Mouse (Mus musculus) B cell, adult 2 months (primary cell): ENCODE results near the gene 4933407L21Rik.

ENCODE experiments used
- DNase-seq, 2 experiments: peaks; one replicate each; pipeline ENCODE4 v3.0.0; 2022

Gene 4933407L21Rik

GRCm38 (mm10) chr1:85916830-85917450, 11.3 kb upstream of the 4933407L21Rik start:
- no peak for DNase-seq

DNA sequence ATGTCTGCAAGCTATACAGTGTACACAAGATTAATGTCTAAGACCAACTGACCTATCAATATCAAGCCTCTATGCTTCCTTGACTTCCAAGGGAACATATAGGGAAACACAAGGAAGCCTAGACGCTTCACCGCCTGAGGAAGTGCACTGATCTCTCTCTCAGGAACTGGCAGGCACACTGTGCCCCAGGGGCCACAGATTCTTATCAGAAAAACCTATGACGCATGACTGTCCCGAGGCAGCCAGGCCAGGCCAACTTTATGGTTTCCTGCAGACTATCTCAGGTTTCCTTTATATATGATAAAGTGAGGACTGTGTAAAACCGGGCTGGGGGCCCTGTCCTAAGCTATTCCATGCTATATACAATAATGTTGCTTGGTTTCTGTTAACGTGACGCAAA, 8.7 kb upstream of the 4933407L21Rik start:
- no peak for DNase-seq

GRCm38 (mm10) chr1:85921725-85922124, 6.6 kb upstream of the 4933407L21Rik start:
- DNase-seq = no peak

DNA sequence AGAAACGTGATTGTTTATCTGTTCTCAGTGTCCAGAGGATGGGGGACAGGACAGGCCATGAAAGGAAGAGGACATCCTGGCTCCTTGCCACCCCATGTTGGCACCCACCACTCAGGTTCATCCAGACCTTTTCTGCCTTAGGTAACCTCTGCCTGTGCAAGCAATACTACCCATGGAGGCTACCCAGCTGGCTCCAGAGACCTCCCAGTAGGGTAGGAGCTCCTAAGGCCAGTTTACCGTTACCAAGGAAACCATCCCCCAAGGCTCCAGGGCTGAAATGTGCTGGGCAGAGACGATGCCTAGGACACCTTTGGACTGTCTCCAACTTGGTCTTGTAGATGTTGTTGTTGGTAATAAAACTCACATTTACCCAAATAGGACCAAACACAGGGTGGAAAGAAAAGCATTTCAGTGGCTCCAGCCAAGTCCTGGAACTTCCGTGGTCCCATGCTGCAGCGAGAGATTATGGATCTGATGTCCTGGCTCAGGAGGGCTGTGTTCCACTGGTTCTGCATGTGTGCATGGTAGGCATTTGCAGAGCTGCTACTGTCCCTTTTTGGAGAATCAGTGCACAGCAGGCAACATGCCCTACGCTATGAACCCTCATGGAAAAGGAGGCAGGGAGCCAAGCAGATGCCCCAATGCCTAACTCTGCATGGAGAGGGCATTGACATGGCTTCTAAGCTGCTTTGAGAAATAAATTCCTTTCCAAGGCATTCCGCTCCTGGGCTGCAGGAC, 6.0 kb upstream of the 4933407L21Rik start:
- no peak for DNase-seq

GRCm38 (mm10) chr1:85922865-85923211, 5.4 kb upstream of the 4933407L21Rik start:
- DNase-seq = no peak

DNA sequence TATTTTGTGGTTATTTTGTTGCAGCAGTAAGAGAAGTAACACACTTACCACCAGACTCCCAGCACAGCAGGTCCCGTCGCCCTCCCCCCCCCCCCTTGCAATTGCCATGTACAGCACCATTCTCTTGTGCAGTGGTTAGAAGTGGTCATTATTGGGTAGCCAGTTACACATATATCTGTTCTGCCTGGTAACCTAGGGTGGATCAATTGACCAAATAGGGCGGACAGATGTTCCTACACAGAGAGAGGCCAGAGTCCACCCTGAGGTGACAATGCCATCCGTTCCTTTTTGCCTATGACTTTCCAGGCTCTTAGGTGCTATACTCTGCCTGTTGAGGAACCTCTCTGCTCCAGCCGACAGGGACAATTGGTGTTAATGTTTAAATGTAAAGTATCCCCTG, 3.1 kb upstream of the 4933407L21Rik start:
- DNase-seq = no peak

DNA sequence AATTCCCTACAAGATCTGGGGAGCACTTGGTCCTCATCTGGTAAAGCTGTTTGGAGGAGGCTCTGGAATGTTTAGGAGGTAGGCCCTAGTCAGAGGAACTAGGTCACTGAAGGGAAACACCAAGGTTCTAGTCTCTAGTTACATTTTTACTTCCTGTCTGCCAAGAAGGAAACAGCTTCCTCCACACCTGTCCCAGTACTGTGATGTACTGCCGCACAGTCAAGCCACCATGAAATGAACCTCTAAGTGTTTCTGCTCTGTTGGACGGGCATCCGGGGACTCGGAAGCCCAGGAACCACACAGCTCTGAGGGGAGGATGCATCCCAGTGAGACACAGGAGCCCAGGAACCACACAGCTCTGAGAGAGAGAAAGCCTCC, 394 bp downstream of the 4933407L21Rik start:
- no peak for DNase-seq

DNA sequence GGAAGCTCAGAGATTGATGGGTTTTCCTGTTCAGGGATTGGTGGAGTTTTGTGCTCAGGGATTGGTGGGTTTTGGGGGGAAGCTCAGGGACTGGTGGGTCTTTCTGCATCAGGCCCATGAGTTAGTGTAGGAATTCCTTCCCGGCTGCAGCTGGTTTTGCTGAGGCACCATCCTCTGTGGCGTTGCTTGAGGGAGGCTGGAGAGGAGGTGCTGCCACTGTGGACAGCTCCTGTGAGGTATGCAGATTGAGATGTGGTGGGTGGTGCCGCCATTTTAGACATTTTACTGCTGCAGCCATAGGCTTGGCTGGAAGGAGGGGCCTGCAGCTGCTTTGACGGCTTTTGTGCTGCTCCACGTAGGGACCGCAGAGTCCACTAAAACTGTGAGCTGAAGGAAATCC, 1.1 kb downstream of the 4933407L21Rik start:
- no peak for DNase-seq

- no peak for DNase-seq
Observed at GRCm38 (mm10) chr1:85931170-85931569, 2.9 kb downstream of the 4933407L21Rik start.

GRCm38 (mm10) chr1:85933226-85933625, 4.9 kb downstream of the 4933407L21Rik start:
- DNase-seq = peak; percentile 22 to 29

DNA sequence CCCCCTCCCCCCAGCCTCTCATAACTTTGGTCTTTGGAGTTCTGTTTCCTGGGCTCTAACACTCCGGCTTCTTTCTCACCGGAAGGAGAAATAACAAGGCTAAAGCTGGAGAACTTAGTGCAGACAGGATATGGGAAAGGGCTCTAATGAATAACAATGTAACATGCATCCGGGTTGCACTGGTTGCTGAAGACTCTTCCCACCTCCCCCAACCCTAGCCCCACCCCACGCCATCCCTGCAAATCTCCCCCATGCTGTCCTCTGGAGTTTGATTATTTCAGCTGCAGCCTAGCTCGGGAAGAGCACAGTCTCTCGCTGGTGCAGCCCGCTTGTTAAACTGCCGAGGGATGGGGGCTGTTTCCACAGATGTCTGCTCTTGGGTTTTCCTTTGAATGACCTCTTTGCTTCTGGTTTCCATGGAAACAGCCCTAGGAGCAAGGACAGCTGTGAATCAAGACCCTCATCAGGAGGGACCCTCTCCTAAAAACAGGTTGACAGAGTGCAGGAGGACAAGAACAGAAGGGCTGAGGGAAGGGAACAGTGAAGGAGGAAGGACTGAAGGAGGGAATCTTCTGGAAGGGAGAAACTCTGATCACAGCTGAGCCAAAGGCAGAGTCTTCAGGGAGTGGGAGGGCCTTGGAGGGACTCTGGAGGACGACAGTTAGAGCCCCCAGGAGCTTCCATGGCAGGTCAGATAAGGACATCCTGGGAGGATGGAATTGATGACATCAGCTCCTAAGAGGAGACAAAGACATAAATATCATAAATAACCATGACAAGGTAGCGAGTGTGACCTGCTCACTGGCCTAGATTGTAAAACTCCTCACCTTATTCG, 5.6 kb downstream of the 4933407L21Rik start:
- no peak for DNase-seq

GRCm38 (mm10) chr1:85934560-85934959, 6.3 kb downstream of the 4933407L21Rik start:
- DNase-seq = no peak

DNA sequence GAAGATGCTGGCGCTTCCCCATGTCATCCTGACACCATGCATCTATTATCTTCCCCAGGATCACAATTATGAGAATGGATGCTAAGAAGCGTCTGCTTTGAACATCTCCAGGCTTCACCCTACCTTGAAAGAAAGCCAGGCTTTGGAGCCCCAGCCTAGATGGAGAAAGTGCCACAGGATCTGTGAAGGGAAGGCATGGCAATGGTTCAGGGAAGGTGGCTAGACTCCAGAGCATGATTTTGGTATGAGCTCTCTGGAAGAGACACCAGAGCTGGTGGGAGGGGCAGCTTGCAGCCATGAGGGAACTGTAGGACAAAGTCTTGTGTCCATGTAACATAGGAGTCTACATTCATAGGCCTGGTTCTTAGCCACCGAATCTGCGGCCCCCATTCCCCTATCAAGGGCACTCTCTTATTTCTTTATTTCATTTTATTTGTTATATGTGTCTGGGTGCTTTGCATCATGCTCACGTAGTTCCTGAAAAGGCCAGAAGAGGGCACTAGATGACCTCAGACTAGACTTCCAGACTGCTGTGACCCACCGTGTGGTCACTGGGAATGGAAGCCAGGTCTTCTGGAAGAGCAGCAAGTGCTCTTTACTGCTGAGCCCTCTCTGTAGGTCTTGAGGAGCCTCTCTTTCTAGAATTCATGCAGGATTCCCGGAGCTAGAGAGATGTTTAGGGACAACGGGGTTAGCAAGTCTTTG, 7.0 kb downstream of the 4933407L21Rik start:
- DNase-seq = peak; percentile 73

DNA sequence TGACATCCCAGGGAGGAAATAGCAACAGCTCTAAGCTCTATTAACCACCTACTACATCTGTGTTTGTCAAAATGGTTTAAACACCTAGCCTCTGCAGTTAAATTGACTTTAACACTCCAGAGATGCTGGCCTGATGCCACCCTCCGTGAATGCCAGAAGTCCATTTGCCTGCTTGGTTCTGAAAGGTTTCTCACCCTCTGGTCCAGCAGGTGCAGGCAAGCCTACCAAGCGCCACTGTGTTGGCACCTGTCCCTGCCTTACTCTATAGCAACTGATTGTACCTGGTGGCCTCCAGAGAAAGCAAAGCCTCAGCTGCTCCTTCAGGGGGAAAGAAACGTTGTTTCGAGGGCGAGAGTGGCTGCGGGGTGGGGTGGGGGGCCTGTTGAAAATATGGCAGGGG, 8.0 kb downstream of the 4933407L21Rik start:
- DNase-seq = no peak

DNA sequence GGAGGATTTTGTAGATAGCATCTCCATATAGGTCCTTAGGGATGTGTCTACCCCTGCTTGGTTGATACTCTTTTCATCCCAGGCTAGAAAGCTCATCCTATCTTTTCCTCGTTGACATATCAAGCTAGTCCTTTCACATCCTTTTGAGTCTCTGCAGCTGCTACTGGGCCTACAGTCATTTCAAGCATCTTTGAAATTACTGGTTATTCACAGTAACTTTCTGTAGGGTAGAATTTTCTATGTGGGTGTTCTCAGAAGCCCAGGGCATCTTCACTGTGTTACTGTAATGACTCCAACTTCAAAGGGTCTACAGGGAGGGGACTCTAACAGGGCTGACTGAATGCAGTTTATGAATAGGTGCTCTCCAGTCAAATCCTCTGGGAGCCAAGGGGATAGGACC, 9.0 kb downstream of the 4933407L21Rik start:
- DNase-seq = no peak

DNA sequence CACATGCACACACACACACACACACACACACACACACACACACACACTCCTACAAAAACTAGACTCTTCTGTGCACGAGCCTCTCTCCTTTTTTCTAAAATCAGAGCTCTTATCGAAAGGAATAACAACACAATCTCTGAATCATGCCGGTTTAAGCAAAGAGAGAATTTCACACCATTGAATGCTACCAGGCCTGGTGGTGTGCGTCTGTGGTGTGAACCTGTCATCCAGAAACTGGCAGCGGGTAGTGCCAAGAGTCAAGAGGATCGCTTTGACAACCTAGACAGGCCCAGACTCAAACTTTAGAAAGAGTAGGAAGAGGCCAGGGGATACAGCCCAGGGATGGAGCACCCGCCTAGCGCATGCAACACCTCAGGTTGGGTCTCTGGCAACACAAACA, 14.0 kb downstream of the 4933407L21Rik start:
- no peak for DNase-seq

DNA sequence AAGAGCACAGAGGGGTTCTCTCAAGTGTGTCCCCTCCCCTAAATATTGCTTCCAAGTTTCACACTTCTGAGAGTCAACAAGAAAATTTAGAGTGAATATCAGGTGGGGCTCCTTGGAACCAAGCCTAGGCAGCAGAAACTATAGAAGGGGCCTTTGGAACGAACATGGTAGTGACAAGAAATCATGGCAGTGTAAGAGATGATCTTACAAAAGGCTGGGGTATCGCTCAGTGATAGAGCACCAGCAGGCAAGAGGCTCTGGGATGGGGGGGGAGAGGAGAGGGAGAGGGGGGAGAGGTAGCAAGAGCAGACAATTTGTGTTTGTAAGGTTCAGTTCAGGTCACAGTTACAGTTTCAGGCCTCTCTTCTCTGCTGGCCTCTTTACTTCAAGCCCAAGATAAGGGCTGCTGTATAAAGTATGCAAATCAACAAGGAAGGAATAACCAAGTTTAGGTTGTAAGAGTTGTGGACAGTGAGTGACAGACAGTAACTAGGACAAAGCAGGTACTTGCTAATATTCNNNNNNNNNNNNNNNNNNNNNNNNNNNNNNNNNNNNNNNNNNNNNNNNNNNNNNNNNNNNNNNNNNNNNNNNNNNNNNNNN, 20.9 kb downstream of the 4933407L21Rik start:
- DNase-seq = no peak

DNA sequence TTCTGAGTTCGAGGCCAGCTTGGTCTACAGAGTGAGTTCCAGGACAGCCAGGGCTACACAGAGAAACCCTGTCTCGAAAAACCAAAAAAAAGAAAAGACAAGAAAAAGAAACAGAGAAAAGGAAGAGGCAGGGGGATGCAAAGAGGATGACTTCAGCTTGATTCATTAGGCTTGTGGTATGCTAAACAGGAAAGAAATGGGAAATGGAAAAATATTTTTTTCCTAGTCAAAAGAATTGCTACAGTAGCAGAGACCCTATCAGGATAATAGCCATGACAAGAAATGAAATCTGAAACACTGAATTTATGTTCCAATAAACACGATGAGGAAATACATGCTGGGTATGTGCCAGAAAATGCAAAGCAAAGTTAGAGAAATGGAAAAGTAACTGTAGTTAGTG, 26.9 kb downstream of the 4933407L21Rik start:
- no peak for DNase-seq

- DNase-seq = no peak
Observed at GRCm38 (mm10) chr1:85957290-85957689, 29.0 kb downstream of the 4933407L21Rik start.

GRCm38 (mm10) chr1:85957942-85958619, 29.8 kb downstream of the 4933407L21Rik start:
- no peak for DNase-seq

DNA sequence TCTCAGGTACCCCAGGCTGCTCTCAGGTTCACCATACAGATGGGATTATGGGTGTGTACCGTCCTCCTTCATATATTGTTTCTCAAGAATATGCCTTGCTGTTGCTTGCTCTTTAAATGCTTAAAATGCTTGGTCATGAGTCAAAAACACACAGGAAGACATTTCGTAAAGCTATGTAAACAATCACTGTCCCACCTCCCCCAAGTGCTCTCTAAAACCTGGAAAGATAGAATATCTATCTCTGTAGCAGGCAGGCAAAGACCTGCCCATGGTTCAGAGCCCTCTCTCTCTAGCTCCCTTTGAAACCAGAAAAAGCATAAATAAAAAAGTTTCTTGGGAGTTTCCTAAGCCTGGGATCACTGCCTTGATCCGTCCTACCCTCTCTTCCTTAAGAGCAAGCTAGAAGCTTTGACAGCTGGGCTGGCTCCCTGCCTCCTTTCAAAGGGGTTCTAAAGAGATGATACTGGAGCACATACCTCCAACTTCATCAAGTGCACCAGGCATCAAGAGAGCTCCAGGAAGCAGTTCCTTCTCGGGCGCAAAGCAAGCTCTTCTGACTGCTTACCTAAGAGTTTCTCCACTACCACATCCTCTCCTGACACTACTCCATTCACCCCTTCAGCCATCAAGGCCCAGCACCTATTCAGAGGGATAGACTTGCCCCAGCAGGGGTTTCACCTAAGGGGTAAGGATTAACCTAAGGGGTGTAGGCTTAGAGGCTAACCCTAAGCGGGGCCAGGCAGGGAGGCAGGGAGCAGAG, 31.0 kb downstream of the 4933407L21Rik start:
- no peak for DNase-seq

DNA sequence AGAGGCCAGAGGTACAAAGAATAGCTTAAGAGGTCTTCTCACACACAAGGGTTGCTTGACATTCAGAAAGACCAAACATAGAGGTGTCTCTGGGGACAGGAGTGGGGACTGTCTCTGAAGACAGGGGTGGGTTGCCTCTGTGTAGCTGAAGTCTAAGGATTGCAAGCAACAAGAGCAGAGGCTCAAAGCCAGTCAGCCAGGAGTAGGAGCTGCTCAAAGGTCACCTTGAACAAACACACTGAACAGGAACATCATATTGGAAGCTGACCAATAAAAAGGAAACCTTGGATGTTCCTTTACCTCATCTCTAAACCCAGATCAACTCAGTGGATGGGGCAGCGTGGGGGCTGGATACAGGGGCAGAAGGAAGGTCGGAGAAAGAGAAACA, 31.6 kb downstream of the 4933407L21Rik start:
- no peak for DNase-seq
